Mouse (Mus musculus) right cerebral cortex, postnatal 36 days (tissue): Measurements from ENCODE around the gene Ikzf2.

ENCODE experiments used
- DNase-seq, 2 experiments: peaks; one replicate each; pipeline ENCODE4 v3.0.0; 2022; ENCODE audit warnings: low spot score in 2 of 2, mixed read lengths in 1 of 2

Ikzf2 gene

GRCm38 (mm10) chr1:69687076-69687991, at the start of gene Ikzf2:
Gene Ikzf2 (minus strand): TSS chr1:69687245.
- peak; percentile 49 to 51 for DNase-seq

GRCm38 (mm10) chr1:69729729-69730128, 42.7 kb upstream of the Ikzf2 start:
- DNase-seq, result no peak

GRCm38 (mm10) chr1:69729031-69729679, 42.1 kb upstream of the Ikzf2 start:
- no peak for DNase-seq

- no peak for DNase-seq
These were observed 40.9 kb upstream of the Ikzf2 start for GRCm38 (mm10) chr1:69727968-69728367.

- DNase-seq, result no peak
These were observed 30.1 kb upstream of the Ikzf2 start for GRCm38 (mm10) chr1:69717107-69717506.

- no peak for DNase-seq
These were observed 21.5 kb upstream of the Ikzf2 start for GRCm38 (mm10) chr1:69708571-69708970.

GRCm38 (mm10) chr1:69703506-69704156, 16.6 kb upstream of the Ikzf2 start:
- DNase-seq, result no peak

- no peak for DNase-seq
These were observed 4.9 kb upstream of the Ikzf2 start for GRCm38 (mm10) chr1:69691946-69692345.

- DNase-seq, result no peak
These were observed 1.9 kb upstream of the Ikzf2 start for GRCm38 (mm10) chr1:69688961-69689360.

GRCm38 (mm10) chr1:69688118-69688517, 1.1 kb upstream of the Ikzf2 start:
- DNase-seq, result no peak

GRCm38 (mm10) chr1:69686741-69687075, 337 bp downstream of the Ikzf2 start:
- no peak for DNase-seq

GRCm38 (mm10) chr1:69685890-69686490, 1.1 kb downstream of the Ikzf2 start:
- no peak for DNase-seq

GRCm38 (mm10) chr1:69685049-69685889, 1.8 kb downstream of the Ikzf2 start:
- DNase-seq, result no peak

- DNase-seq, result no peak
These were observed 2.6 kb downstream of the Ikzf2 start for GRCm38 (mm10) chr1:69684280-69685040.

- DNase-seq, result no peak
These were observed 3.2 kb downstream of the Ikzf2 start for GRCm38 (mm10) chr1:69683851-69684250.

- no peak for DNase-seq
These were observed 4.0 kb downstream of the Ikzf2 start for GRCm38 (mm10) chr1:69683058-69683457.

- DNase-seq, result no peak
These were observed 4.8 kb downstream of the Ikzf2 start for GRCm38 (mm10) chr1:69682261-69682660.

- no peak for DNase-seq
These were observed 6.0 kb downstream of the Ikzf2 start for GRCm38 (mm10) chr1:69681003-69681402.

- no peak for DNase-seq
These were observed 6.5 kb downstream of the Ikzf2 start for GRCm38 (mm10) chr1:69680501-69680900.

GRCm38 (mm10) chr1:69669897-69670404, 17.1 kb downstream of the Ikzf2 start:
- no peak for DNase-seq
